Comparison of ENCODE assay signal across 9 mouse cellular contexts in genomic region chr10:80179068-80180051, GRCm38 (mm10). TPM values are rescaled to one million over a fixed set of nuclear protein-coding genes. Genes with fewer than 3 reads are reported as not detected.
DNase-seq lines count a peak whose midpoint lies in the region; ATAC-seq and TF ChIP-seq lines count a peak whose summit lies in the region.
"Had no signal": no experiment of that assay in that cellular context is flagged by ENCODE, and none has a peak within 500 bp of the region (broad histone marks: within the 10 kb centered on the region; RNA-seq: fewer than 3 reads in every experiment).

Gene Efna2 (plus strand): TSS chr10:80179482.

- H3K4me3 ChIP-seq in cerebellum, adult 2 months (replicated peaks; ENCODE audit: insufficient read depth, low read depth, low read length) = peak within 1 kb of the TSS; percentile 81
- H3K4me3 ChIP-seq in heart, embryonic 11.5 days (ENCODE audit: low read depth, low read length) = peak within 1 kb of the TSS; percentile 71

- H3K4me2 ChIP-seq in heart, embryonic 11.5 days = peak within 1 kb of the TSS; percentile 78

- H3K9me3 ChIP-seq in heart, embryonic 11.5 days (replicated peaks; ENCODE audit: control insufficient read depth, low read length) = no peaks in the 10 kb centered on the region

- peak; percentile 37; the same call in 1 of the 2 replicates for TF ChIP-seq POLR2A in cerebellum, adult 2 months (IDR thresholded peaks at IDR 0.05; ENCODE audit: borderline replicate concordance, insufficient read depth, low read length)

- ATAC-seq in heart, embryonic 11.5 days (replicated peaks; ENCODE audit: insufficient number of reproducible peaks, low FRiP score, low TSS enrichment) = peak; percentile 31
- ATAC-seq in activated CD4-positive, CD25-positive, alpha-beta regulatory T cell, adult 4 months = no peak

- H3K27me3 ChIP-seq in cerebellum, adult 2 months (ENCODE audit: control insufficient read depth, insufficient read depth, low read length) = no peaks in the 10 kb centered on the region
- no peaks in the 10 kb centered on the region for H3K27me3 ChIP-seq in heart, embryonic 11.5 days (ENCODE audit: control insufficient read depth, insufficient read depth, low read length)

- H3K27ac ChIP-seq in cerebellum, adult 2 months (ENCODE audit: insufficient read depth, low read length) = peak within 1 kb of the TSS; percentile 77
- H3K27ac ChIP-seq in heart, embryonic 11.5 days (ENCODE audit: low read depth, low read length) = no peak within 1 kb of the TSS
- H3K27ac ChIP-seq: macrophage had no signal

- H3K36me3 ChIP-seq in heart, embryonic 11.5 days (ENCODE audit: control insufficient read depth, insufficient read depth, low read length) = no peaks in the 10 kb centered on the region

- WGBS in cerebellum, adult 2 months = 2% methylated on average over 98 of the region's 106 CpGs
- WGBS in heart, embryonic 11.5 days (ENCODE audit: insufficient replicate concordance) = 1% methylated on average over 66 of the region's 106 CpGs

- peak; percentile 46 for DNase-seq in gastrocnemius, postnatal 14 days
- DNase-seq in gastrocnemius, postnatal 36 days = no peak
- peak; percentile 55 for DNase-seq in CD4-positive, CD25-positive, alpha-beta regulatory T cell, adult 2 months (ENCODE audit: low read depth, low spot score)
- DNase-seq in cerebellum, adult 2 months = peak; percentile 68 to 74
- DNase-seq in kidney, postnatal 14 days = peak; percentile 63
- peak; percentile 34 for DNase-seq in naive thymus-derived CD4-positive, alpha-beta T cell, adult 2 months (ENCODE audit: low read depth)

- peaks cover 12% of the 10 kb centered on the region for H3K4me1 ChIP-seq in cerebellum, adult 2 months (ENCODE audit: control insufficient read depth, insufficient read depth, low read length)
- peaks cover 16% of the 10 kb centered on the region for H3K4me1 ChIP-seq in heart, embryonic 11.5 days (ENCODE audit: control insufficient read depth, insufficient read depth, low read length)

- intact Hi-C loops in gastrocnemius, postnatal 14 days (cut with DNase I; ENCODE audit: low total_unique reads) = no loop called here
- intact Hi-C loops in gastrocnemius, postnatal 36 days (cut with DNase I) = no loop called here

- H3K9ac ChIP-seq in heart, embryonic 11.5 days (ENCODE audit: low read depth, low read length) = peak within 1 kb of the TSS; percentile 85

- no peak for TF ChIP-seq CTCF in cerebellum, adult 2 months (IDR thresholded peaks at IDR 0.05; ENCODE audit: borderline replicate concordance, insufficient read depth, low read depth, low read length)

RNA-seq across cellular contexts. Expression of gene Efna2, which starts in this region (rescaled TPM):
- under 1 TPM; 0.58 to 0.98 TPM for total RNA-seq in gastrocnemius, postnatal 14 days (2021)
- total RNA-seq in gastrocnemius, postnatal 36 days (2021) = under 1 TPM; 0.27 to 0.31 TPM
- polyA plus RNA-seq in cerebellum, adult 2 months (2012; rRNA removed) = 10.2 and 10.7 TPM in 2 replicates
- 13.9 and 14.8 TPM in 2 replicates for polyA plus RNA-seq in heart, embryonic 11.5 days (2014; fragmentation: Nextera tagmentation; extraction: Ambion mirVana)
- not detected for polyA plus RNA-seq in activated CD4-positive, CD25-positive, alpha-beta regulatory T cell, adult 4 months (2017; shearing (Covaris generic))

Comparison
In these comparisons a context has a peak if more than half of its experiments do, and no peak if none do; other contexts are left out.
1. RNA of gene Efna2 (polyA plus RNA-seq): 13.9 to 14.8 TPM in heart, embryonic 11.5 days and 10.2 to 10.7 TPM in cerebellum, adult 2 months; not detected in activated CD4-positive, CD25-positive, alpha-beta regulatory T cell, adult 4 months; every median in the first group is over 10 times any median in the second.
2. Peak in DNase-seq in gastrocnemius, postnatal 14 days; RNA of the gene not detected or under 1 TPM.
3. DNase-seq: peak in CD4-positive, CD25-positive, alpha-beta regulatory T cell, adult 2 months (single experiment), cerebellum, adult 2 months (2 of 2), kidney, postnatal 14 days (single experiment) and naive thymus-derived CD4-positive, alpha-beta T cell, adult 2 months (single experiment); none in gastrocnemius, postnatal 36 days (0 of 2).